Mouse (Mus musculus): ENCODE measurements at regions not wholly inside any gene's neighbourhood (a gene's known extent, or its start where the extent isn't known, plus 50 kb on each side); places are given as distances from the start of the nearest gene placed in this dataset.

DNA sequence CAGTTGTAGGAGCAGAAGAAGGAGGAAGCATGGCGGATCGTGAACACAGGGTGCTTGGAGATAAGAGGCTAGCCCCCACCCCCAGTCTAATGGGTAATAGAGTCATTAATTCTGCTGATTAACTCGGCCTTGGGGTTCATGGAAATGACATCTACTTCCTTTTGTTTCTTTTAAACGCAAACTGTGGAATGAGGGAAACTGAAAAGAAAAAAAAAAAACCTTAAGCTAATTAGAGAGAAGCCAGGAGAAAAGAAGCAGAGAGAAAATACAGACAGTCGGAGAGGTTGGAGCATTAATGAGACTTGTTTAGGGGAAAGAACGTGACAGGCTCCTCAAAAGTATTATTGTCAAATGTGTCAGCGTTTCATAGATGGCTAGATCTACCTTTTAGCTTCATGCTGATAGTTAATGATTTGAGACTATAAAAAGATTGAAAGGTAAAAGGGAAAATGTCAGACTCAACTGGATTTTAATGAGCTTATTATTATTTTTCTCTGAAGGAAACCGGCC, 307.5 kb downstream of the Rnf144b start:
- no peak for ATAC-seq (ENCODE audit: insufficient read depth)
- 43% methylated on average over 8 of the region's 8 CpGs for WGBS (ENCODE audit: insufficient replicate concordance)
- no peak overlapping the region for H3K4me3 ChIP-seq (ENCODE audit: insufficient read depth in 1 of 2, low read depth in 2 of 2, low read length in 2 of 2)
- no peak for DNase-seq (ENCODE audit: low read depth in 3 of 3, low spot score in 3 of 3)
- TF ChIP-seq EP300 (IDR thresholded peaks at IDR 0.05; ENCODE audit: low read depth) (no peak), CTCF (IDR thresholded peaks at IDR 0.05; ENCODE audit: low read depth) (no peak)
- H3K9ac ChIP-seq (replicated peaks) = no peak overlapping the region
- no peaks in the 10 kb centered on the region for H3K9me3 ChIP-seq (ENCODE audit: control insufficient read depth, low read length)
- H3K4me2 ChIP-seq (ENCODE audit: low read depth) = no peak overlapping the region
- H3K27me3 ChIP-seq (ENCODE audit: control insufficient read depth, insufficient read depth, low read length) = no peaks in the 10 kb centered on the region
- H3K27ac ChIP-seq = no peak overlapping the region
- no peaks in the 10 kb centered on the region for H3K4me1 ChIP-seq (replicated peaks; ENCODE audit: control insufficient read depth in 2 of 2, insufficient read depth in 2 of 2, low read length in 1 of 2)
- no peaks in the 10 kb centered on the region for H3K36me3 ChIP-seq (replicated peaks; ENCODE audit: control insufficient read depth, insufficient read depth, low read depth)

DNA sequence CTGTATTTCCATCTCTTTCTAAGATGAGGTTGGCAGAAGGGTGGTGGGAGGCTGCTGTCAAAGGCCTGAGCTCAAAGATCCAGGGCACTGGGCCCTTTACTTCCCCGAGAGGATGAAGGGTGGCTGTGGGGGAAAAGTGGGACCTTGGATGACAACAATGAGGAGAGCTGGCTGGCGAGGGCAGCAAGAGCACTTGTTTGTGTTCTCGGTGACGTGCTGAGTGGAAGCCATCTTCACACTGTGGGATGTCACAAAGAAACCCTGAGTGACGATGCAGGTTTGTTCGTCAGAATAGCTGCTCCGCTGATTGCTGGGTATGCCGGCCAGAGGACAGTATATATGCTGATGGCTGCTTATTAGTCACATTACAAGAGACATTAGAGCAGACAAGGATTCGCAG, 308.0 kb downstream of the Rnf144b start:
- no peaks in the 10 kb centered on the region for H3K4me1 ChIP-seq (replicated peaks; ENCODE audit: control insufficient read depth in 2 of 2, insufficient read depth in 2 of 2, low read length in 1 of 2)
- no peaks in the 10 kb centered on the region for H3K9me3 ChIP-seq (ENCODE audit: control insufficient read depth, low read length)
- H3K36me3 ChIP-seq (replicated peaks; ENCODE audit: control insufficient read depth, insufficient read depth, low read depth) = no peaks in the 10 kb centered on the region
- H3K4me2 ChIP-seq (ENCODE audit: low read depth) = no peak overlapping the region
- whole genome bisulfite sequencing (ENCODE audit: insufficient replicate concordance) = 66% methylated on average over 9 of the region's 9 CpGs
- H3K9ac ChIP-seq (replicated peaks) = no peak overlapping the region
- TF ChIP-seq EP300 (IDR thresholded peaks at IDR 0.05; ENCODE audit: low read depth) (no peak), CTCF (IDR thresholded peaks at IDR 0.05; ENCODE audit: low read depth) (no peak)
- H3K27me3 ChIP-seq (ENCODE audit: control insufficient read depth, insufficient read depth, low read length) = no peaks in the 10 kb centered on the region
- H3K4me3 ChIP-seq (ENCODE audit: insufficient read depth in 1 of 2, low read depth in 2 of 2, low read length in 2 of 2) = no peak overlapping the region
- H3K27ac ChIP-seq = no peak overlapping the region
- DNase-seq (ENCODE audit: low read depth in 3 of 3, low spot score in 3 of 3) (no peak), ATAC-seq (ENCODE audit: insufficient read depth) (no peak)

DNA sequence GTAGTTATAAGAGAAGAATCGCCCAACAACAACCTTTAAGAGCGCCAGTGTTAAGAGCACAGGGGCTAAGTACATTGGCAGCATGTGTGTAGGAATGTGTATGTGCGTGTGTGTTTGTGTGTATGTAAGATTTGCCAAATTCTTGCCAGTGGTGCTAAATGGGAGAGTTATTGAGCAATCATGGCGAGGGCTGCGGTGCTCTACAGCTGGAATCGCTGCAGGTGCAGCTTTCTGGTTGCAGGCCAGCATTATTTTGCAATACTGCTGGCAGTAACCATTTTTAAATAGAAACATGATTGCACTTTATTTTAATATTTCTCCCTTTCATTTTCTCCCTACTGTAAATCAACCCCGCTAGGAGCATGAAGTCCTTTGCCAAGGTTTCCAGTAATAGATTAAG, 313.2 kb downstream of the Rnf144b start:
- Histone ChIP-seq H3K27ac (no peak overlapping the region), H3K4me2 (ENCODE audit: low read depth) (no peak overlapping the region), H3K4me1 (replicated peaks; ENCODE audit: control insufficient read depth in 2 of 2, insufficient read depth in 2 of 2, low read length in 1 of 2) (no peaks in the 10 kb centered on the region), H3K9ac (replicated peaks) (no peak overlapping the region), H3K27me3 (ENCODE audit: control insufficient read depth, insufficient read depth, low read length) (no peaks in the 10 kb centered on the region), H3K36me3 (replicated peaks; ENCODE audit: control insufficient read depth, insufficient read depth, low read depth) (no peaks in the 10 kb centered on the region), H3K9me3 (ENCODE audit: control insufficient read depth, low read length) (no peaks in the 10 kb centered on the region), H3K4me3 (ENCODE audit: insufficient read depth in 1 of 2, low read depth in 2 of 2, low read length in 2 of 2) (no peak overlapping the region)
- ATAC-seq (ENCODE audit: insufficient read depth) = no peak
- 74% methylated on average over 7 of the region's 7 CpGs for WGBS (ENCODE audit: insufficient replicate concordance)
- DNase-seq (ENCODE audit: low read depth in 3 of 3, low spot score in 3 of 3) = no peak
- TF ChIP-seq CTCF (IDR thresholded peaks at IDR 0.05; ENCODE audit: low read depth) (no peak), EP300 (IDR thresholded peaks at IDR 0.05; ENCODE audit: low read depth) (no peak)

DNA sequence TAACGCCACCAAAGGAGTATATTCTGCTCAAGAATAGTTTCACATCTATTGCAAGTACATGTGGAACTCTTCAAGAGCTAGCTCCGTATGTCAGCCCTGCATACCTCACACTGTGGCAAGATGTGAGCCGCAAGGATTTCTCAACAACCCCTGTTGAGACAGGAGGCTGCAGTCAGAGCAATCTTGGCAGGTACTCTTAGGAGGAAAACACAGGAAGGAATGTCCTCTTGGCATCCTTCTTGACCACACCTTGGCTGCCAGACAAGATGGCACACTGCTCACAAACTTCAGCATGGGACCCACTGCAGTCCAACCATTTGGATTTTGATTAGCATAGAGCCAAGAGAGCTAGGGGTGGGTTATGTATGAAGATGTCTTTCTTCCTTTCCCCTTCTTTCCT, 322.4 kb downstream of the Rnf144b start:
- DNase-seq (ENCODE audit: low read depth in 3 of 3, low spot score in 3 of 3) = no peak
- H3K27me3 ChIP-seq (ENCODE audit: control insufficient read depth, insufficient read depth, low read length) = no peaks in the 10 kb centered on the region
- WGBS (ENCODE audit: insufficient replicate concordance) = 64% methylated on average over 3 of the region's 3 CpGs

DNA sequence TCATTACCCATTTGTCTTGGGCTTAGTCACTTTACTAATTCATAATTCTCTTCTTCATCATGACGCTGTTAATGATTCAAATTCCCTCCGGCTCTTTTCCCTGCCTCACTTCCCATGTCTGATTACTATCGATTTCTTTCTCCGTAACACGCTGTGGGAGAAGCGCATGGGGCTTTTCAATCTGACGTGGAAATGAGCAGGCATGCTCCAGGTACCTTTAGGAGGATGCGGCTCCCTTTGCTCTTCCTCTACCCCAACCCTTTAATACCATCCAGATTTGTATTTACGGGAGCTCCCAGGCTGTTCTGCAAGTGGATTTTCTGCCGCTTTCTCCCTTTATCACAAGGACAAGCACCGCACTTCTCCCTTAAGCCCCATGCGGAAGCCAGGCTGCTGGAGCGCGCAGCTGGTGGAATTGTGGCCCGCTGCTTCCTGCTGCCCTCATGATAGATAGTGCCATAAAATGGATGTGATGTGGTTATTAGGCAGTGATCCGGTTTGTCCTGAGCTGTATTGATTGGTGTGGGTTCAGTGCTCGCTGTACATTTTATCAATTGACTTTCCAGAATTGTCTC, 329.8 kb downstream of the Rnf144b start:
- 67% methylated on average over 17 of the region's 17 CpGs for WGBS (ENCODE audit: insufficient replicate concordance)
- TF ChIP-seq CTCF (IDR thresholded peaks at IDR 0.05; ENCODE audit: low read depth) = no peak
- TF ChIP-seq EP300 (IDR thresholded peaks at IDR 0.05; ENCODE audit: low read depth) = no peak
- Histone ChIP-seq H3K9ac (replicated peaks) (no peak overlapping the region), H3K4me3 (ENCODE audit: insufficient read depth in 1 of 2, low read depth in 2 of 2, low read length in 2 of 2) (no peak overlapping the region), H3K9me3 (ENCODE audit: control insufficient read depth, low read length) (no peaks in the 10 kb centered on the region), H3K4me1 (replicated peaks; ENCODE audit: control insufficient read depth in 2 of 2, insufficient read depth in 2 of 2, low read length in 1 of 2) (no peaks in the 10 kb centered on the region), H3K27me3 (ENCODE audit: control insufficient read depth, insufficient read depth, low read length) (no peaks in the 10 kb centered on the region), H3K4me2 (ENCODE audit: low read depth) (no peak overlapping the region), H3K36me3 (replicated peaks; ENCODE audit: control insufficient read depth, insufficient read depth, low read depth) (no peaks in the 10 kb centered on the region), H3K27ac (no peak overlapping the region)
- ATAC-seq (ENCODE audit: insufficient read depth) (no peak), DNase-seq (ENCODE audit: low read depth in 3 of 3, low spot score in 3 of 3) (no peak)

More for the DNA sequence above, 322.4 kb downstream of the Rnf144b start:
- no peaks in the 10 kb centered on the region for H3K9me3 ChIP-seq (ENCODE audit: control insufficient read depth, low read length)
- H3K4me3 ChIP-seq (ENCODE audit: insufficient read depth in 1 of 2, low read depth in 2 of 2, low read length in 2 of 2) = no peak overlapping the region
- H3K9ac ChIP-seq (replicated peaks) = no peak overlapping the region
- no peaks in the 10 kb centered on the region for H3K36me3 ChIP-seq (replicated peaks; ENCODE audit: control insufficient read depth, insufficient read depth, low read depth)
- no peaks in the 10 kb centered on the region for H3K4me1 ChIP-seq (replicated peaks; ENCODE audit: control insufficient read depth in 2 of 2, insufficient read depth in 2 of 2, low read length in 1 of 2)
- H3K27ac ChIP-seq = no peak overlapping the region
- no peak for TF ChIP-seq EP300 (IDR thresholded peaks at IDR 0.05; ENCODE audit: low read depth)
- no peak for TF ChIP-seq CTCF (IDR thresholded peaks at IDR 0.05; ENCODE audit: low read depth)
- H3K4me2 ChIP-seq (ENCODE audit: low read depth) = no peak overlapping the region
- no peak for ATAC-seq (ENCODE audit: insufficient read depth)
